Mouse (Mus musculus) adrenal gland, adult 2 months (tissue): Measurements from ENCODE around the gene Crisp4. TPM values are rescaled to one million over a fixed set of nuclear protein-coding genes. Genes with fewer than 3 reads are reported as not detected.

Source experiments
- DNase-seq: peaks from one replicate; pipeline ENCODE4 v3.0.0; 2021
- long read RNA-seq: library from polyadenylated mRNA; stranded (forward); transcript quantifications from one replicate; pipeline ENCODE4 v2.0.0, GENCODE M21; 2021
- polyA plus RNA-seq: library from polyadenylated mRNA; depleted of rRNA; stranded (reverse); fragments of >200 nt; gene quantifications from 2 replicates; pipeline ENCODE4 v1.2.3, GENCODE M21; 2012; rRNA removed
- total RNA-seq, 2 experiments: library from RNA; stranded (reverse); gene quantifications; 2 replicates each; pipeline ENCODE4 v1.2.3; 2021

Gene Crisp4
- total RNA-seq (not detected), polyA plus RNA-seq (not detected in 2 replicates)
- long read RNA-seq, result 0 reads

DNA sequence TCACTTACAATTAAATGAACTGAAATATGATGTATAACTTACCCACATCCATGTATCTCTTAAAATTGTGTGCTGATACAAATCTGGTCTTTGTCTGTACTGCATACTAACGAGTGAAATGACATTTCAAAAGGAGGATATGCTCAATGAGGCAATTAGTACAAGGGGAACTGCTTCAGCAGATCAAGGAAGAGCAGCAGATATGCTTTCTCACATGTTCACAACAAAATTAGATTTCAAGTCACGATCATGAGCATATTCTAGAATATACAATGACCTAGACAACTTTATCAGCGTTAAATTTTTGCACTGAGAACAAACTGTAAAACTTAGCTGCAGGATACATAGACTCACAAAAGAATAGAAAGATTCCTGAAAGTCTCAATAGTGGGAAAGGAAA, at the start of gene Crisp4:
Gene Crisp4 (minus strand): TSS at position 101 of the 400 bp plus-strand sequence.
- DNase-seq, result no peak

- DNase-seq, result no peak
These were observed 46.0 kb upstream of the Crisp4 start for GRCm38 (mm10) chr1:18191719-18192118.

DNA sequence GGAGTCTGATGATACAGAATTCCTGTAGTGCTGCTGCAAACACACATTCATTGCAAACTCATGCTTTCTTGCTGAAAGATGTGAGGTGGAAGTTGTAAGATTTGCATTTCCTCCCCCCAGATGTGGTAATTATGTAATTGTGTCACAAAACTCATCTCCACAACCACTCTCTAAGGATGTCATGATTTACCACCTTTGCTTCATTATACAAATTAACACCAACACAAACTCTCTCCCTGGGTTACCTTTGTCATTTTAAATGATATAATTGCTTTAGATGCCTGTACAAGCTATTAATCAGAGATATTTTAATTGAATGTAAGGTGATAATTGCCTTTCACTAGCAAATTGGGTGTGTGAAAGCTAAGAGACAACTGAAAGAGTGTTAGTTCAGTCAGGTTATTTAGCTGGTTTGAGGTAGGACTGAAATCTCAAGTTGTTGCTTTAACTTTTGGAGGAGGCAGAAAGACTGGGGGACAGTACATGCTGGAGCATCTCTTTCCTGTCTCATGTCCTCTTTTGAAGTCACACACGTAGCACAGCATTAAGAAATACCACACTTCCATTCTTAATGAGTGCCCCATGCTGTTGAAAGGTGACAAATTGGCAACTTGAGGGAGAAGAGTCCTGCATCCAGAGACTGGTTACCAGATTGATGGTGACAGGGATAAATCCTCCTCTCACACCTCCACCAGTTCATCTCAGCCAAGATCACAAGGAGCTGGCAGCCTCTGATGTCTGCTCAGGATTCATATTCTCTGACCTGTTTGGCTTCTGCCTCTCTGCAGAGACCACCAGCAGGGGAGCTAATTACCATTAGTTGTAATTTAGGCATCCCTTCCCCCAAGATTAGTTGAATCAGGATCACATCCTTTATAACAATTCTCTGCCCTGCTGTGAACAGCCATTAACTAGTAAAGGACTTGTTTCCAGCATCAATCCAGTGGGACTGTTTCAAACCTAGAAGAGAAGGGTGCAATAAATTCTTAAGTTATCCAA, 45.3 kb upstream of the Crisp4 start:
- DNase-seq, result no peak

DNA sequence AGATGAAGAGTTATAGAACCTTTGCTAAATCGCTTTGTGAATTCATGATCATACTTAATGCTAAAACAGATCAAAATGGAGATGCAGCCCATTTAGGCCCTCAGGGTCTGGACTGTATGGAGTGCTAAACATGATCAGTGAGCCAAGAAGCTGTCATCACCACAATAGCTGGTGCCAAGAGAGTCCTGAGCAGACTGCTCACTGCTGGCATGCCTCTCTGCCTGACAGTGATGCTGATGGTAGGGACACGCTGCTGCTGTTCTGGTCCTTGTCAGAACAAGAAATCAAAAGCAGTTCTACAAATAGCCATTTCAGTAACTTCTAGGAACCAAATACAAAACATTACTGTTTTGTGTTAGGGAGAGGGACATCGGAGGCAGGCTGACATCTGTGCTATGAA, 35.5 kb upstream of the Crisp4 start:
- no peak for DNase-seq

GRCm38 (mm10) chr1:18170573-18170972, 24.9 kb upstream of the Crisp4 start:
- DNase-seq, result no peak

DNA sequence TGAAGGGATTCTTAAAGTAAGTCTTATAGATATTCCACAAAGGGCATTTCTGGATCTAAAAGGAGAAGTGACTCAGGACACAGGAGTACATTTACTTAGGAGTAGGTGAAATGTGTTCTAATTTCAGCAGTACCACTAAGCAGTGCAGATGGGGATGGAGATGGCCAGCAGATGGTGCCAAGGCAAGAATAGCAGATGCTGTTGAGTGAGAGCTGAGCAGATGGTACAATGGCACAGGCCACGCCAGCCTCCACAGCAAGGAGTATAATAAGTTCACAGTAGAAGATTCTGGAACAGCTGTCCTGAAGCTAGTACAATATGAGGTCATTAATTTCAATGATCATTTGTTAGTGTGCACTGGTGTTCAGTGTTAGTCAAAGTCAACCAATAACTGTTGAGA, 22.6 kb upstream of the Crisp4 start:
- no peak for DNase-seq

DNA sequence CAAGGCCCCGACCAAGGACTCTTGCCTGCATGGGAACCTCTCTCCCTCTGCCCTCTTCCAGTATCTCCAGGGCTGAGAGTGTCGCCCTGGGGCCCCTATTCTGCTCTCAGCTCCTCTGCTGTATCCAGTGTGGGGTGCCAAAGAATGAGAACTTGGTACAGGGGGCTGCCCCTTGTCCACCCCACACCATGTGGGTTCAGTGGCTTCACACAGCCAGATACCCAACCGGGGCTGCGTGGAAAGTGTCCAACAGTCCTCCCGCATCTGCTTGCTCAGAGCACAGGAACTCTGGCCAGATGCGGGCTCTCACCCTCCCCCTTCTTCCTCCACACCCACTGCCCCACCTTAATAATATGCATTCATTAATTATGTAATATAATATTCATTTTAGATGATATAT, 13.4 kb upstream of the Crisp4 start:
- no peak for DNase-seq

- no peak for DNase-seq
These were observed 2.5 kb upstream of the Crisp4 start for GRCm38 (mm10) chr1:18148211-18148610.

DNA sequence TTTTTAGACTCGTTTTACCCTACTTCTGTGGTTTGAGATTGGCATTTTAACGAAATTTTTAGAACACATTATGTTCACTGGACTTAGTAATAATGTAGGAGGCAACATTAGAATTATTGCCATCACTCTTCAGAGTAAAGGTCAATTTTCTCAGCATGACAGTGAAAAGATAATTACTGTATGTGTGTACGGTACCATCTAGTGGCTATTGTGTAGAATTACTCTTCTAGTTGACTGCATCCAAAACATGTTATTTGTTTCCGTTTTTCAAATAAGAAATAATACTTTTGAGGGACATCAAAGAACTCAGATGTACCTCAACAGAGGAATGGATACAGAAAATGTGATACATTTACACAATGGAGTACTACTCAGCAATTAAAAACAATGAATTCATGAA, 14.0 kb downstream of the Crisp4 start:
- no peak for DNase-seq

- DNase-seq, result no peak
These were observed 15.7 kb downstream of the Crisp4 start for GRCm38 (mm10) chr1:18129983-18130382.

- DNase-seq, result no peak
These were observed 38.9 kb downstream of the Crisp4 start for GRCm38 (mm10) chr1:18106720-18107355.

GRCm38 (mm10) chr1:18105866-18106529, 39.7 kb downstream of the Crisp4 start:
- no peak for DNase-seq

DNA sequence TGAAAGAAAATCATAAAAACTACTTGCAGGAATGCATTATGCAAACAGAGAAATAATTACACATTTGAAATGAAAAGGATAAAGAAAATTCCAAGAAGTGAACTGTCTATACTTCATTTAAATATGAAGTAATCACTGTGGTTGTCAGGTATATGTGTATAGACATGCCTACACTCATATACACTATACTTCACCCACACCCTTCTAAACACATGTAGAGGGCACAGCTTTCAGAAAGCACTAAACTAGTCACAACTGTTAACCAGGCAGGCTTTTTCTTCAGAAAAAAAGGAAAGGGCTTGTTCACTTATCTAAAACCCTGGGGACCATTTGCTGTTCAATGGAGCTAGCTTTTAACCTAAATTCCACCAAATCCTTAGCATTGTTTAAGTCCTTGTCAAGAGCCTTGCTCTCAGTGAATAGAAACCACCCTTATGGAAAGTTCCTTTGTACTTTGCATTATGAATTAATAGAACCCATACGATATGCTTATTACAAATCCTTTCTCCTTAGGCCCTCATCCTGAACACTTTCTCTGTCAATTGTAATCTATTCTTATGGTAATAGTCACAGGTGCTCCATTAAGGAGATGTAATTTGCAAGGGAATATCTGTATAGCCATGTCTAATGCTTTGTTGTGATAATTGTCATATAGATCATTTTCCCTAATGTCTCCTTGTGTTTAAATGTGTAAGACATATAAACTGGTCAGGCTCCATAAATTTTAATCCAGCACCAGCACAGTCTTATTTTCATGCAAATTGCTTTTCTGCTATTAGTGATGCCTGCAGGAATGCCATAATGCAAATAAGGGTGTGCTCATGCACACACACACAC, 40.5 kb downstream of the Crisp4 start:
- DNase-seq, result no peak

Other genes with a start within 250 kb of the Crisp4 start
- not detected for gene Defb18, start 91.5 kb upstream of the Crisp4 start, total RNA-seq
- gene Defb18, start 91.5 kb upstream of the Crisp4 start, polyA plus RNA-seq, result not detected in 2 replicates
- not detected for gene Defb41, start 119.2 kb upstream of the Crisp4 start, total RNA-seq
- gene Defb41, start 119.2 kb upstream of the Crisp4 start, polyA plus RNA-seq, result not detected in 2 replicates